Mouse (Mus musculus) hindbrain, embryonic 12.5 days (tissue): ENCODE measurements around the gene Sufu. TPM values are rescaled to one million over a fixed set of nuclear protein-coding genes. Genes with fewer than 3 reads are reported as not detected.

Experiments
- ATAC-seq: fragments of 200-750 bp; cut with Nextera tagmentation; 2 replicates; pipeline ENCODE4 v1.8.0; 2017; ENCODE audit warnings: moderate TSS enrichment; ENCODE audit not compliant: low FRiP score
- H3K27ac ChIP-seq: fragments of 300-500 bp; sonication (generic); 2 replicates; pipeline ENCODE4 v1.5.1; 2016; ENCODE audit warnings: mild to moderate bottlenecking
- H3K27me3 ChIP-seq: fragments of 300-500 bp; sonication (generic); 2 replicates; pipeline ENCODE4 v1.6.1; 2016; ENCODE audit warnings: mild to moderate bottlenecking
- H3K36me3 ChIP-seq: fragments of 300-500 bp; sonication (generic); 2 replicates; pipeline ENCODE4 v1.6.1; 2016; ENCODE audit warnings: mild to moderate bottlenecking
- H3K4me1 ChIP-seq: fragments of 300-500 bp; sonication (generic); 2 replicates; pipeline ENCODE4 v1.6.1; 2016
- H3K4me2 ChIP-seq: fragments of 300-500 bp; sonication (generic); replicated peaks from 2 replicates; pipeline ENCODE4 v1.6.1; 2016; ENCODE audit warnings: mild to moderate bottlenecking
- H3K4me3 ChIP-seq: fragments of 300-500 bp; sonication (generic); 2 replicates; pipeline ENCODE4 v1.5.1; 2016; ENCODE audit warnings: mild to moderate bottlenecking
- H3K9ac ChIP-seq: fragments of 300-500 bp; sonication (generic); 2 replicates; pipeline ENCODE4 v1.6.1; 2016; ENCODE audit warnings: mild to moderate bottlenecking, moderate library complexity
- H3K9me3 ChIP-seq: fragments of 300-500 bp; sonication (generic); replicated peaks from 2 replicates; pipeline ENCODE4 v1.6.1; 2016; ENCODE audit warnings: mild to moderate bottlenecking
- WGBS: fragments of 180-500 bp; shearing (Covaris S2); methylation state at CpG from one replicate; pipeline ENCODE4 v1.1.7; 2016; 5-methylcytosine and 5-hydroxymethylcytosine counted together
- polyA plus RNA-seq: library from polyadenylated mRNA; unstranded; fragments of >200 nt; fragmentation: Nextera tagmentation; extraction: Ambion mirVana; gene quantifications from 2 replicates; pipeline ENCODE4 v1.2.1, GENCODE M21; 2016

The Sufu gene
- polyA plus RNA-seq, 1 experiment from 2014 or later: 39.3 TPM

- Histone ChIP-seq H3K27ac (peak overlapping the region; percentile 86), H3K4me2 (peak overlapping the region; percentile 48), H3K4me1 (peaks cover 72% of the 10 kb centered on the region), H3K9me3 (no peaks in the 10 kb centered on the region), H3K9ac (peak overlapping the region; percentile 41; the same call in 1 of the 2 replicates), H3K36me3 (no peaks in the 10 kb centered on the region), H3K27me3 (no peaks in the 10 kb centered on the region), H3K4me3 (no peak overlapping the region; the same call in 1 of the 2 replicates)
- no peak for ATAC-seq
- 20% methylated on average over 14 of the region's 14 CpGs for WGBS
These were observed 128.1 kb downstream of the Sufu start for GRCm38 (mm10) chr19:46524601-46525321.

- Histone ChIP-seq H3K27ac (peak overlapping the region; percentile 46; the same call in 1 of the 2 replicates), H3K4me3 (no peak overlapping the region), H3K9ac (0 out of 2 replicates have a peak overlapping the region, but pooled peaks have one; percentile 13), H3K4me2 (no peak overlapping the region), H3K27me3 (no peaks in the 10 kb centered on the region), H3K36me3 (no peaks in the 10 kb centered on the region), H3K4me1 (peaks cover 84% of the 10 kb centered on the region), H3K9me3 (no peaks in the 10 kb centered on the region)
- WGBS: 45% methylated on average over 10 of the region's 10 CpGs
- no peak for ATAC-seq
These were observed 129.3 kb downstream of the Sufu start for GRCm38 (mm10) chr19:46525691-46526631.

GRCm38 (mm10) chr19:46527632-46528528 lies 131.2 kb downstream of the Sufu start:
- H3K4me1 ChIP-seq: peaks cover 96% of the 10 kb centered on the region
- ATAC-seq: no peak
- 8% methylated on average over 17 of the region's 17 CpGs for WGBS
- peak overlapping the region; percentile 56 for H3K4me2 ChIP-seq
- H3K27ac ChIP-seq: peak overlapping the region; percentile 93
- H3K4me3 ChIP-seq: peak overlapping the region; percentile 17
- peak overlapping the region; percentile 50 for H3K9ac ChIP-seq
- no peaks in the 10 kb centered on the region for H3K9me3 ChIP-seq
- H3K36me3 ChIP-seq: no peaks in the 10 kb centered on the region
- H3K27me3 ChIP-seq: no peaks in the 10 kb centered on the region

GRCm38 (mm10) chr19:46528529-46529213 lies 132.0 kb downstream of the Sufu start:
- 1% methylated on average over 20 of the region's 20 CpGs for WGBS
- H3K36me3 ChIP-seq: no peaks in the 10 kb centered on the region
- no peaks in the 10 kb centered on the region for H3K27me3 ChIP-seq

GRCm38 (mm10) chr19:46529601-46530448 lies 133.1 kb downstream of the Sufu start:
- H3K27me3 ChIP-seq: no peaks in the 10 kb centered on the region
- H3K4me2 ChIP-seq: peak overlapping the region; percentile 56
- WGBS: 5% methylated on average over 13 of the region's 13 CpGs
- no peak overlapping the region; the same call in 1 of the 2 replicates for H3K4me3 ChIP-seq
- H3K4me1 ChIP-seq: peaks cover 90% of the 10 kb centered on the region
- no peaks in the 10 kb centered on the region for H3K9me3 ChIP-seq
- ATAC-seq: no peak
- no peaks in the 10 kb centered on the region for H3K36me3 ChIP-seq
- H3K27ac ChIP-seq: peak overlapping the region; percentile 93
- H3K9ac ChIP-seq: peak overlapping the region; percentile 50

More at GRCm38 (mm10) chr19:46528529-46529213, 132.0 kb downstream of the Sufu start:
- H3K27ac ChIP-seq: peak overlapping the region; percentile 93
- peak overlapping the region; percentile 50 for H3K9ac ChIP-seq
- H3K4me1 ChIP-seq: peaks cover 95% of the 10 kb centered on the region
- peak overlapping the region; percentile 56 for H3K4me2 ChIP-seq
- H3K4me3 ChIP-seq: peak overlapping the region; percentile 17
- H3K9me3 ChIP-seq: no peaks in the 10 kb centered on the region
- peak; percentile 72 for ATAC-seq

- Histone ChIP-seq H3K27me3 (no peaks in the 10 kb centered on the region), H3K9me3 (no peaks in the 10 kb centered on the region), H3K36me3 (no peaks in the 10 kb centered on the region), H3K9ac (peak overlapping the region; percentile 38), H3K4me1 (peaks cover 90% of the 10 kb centered on the region), H3K27ac (peak overlapping the region; percentile 93), H3K4me3 (no peak overlapping the region), H3K4me2 (peak overlapping the region; percentile 56)
- ATAC-seq: no peak
- WGBS: 6% methylated on average over 8 of the region's 8 CpGs
These were observed 133.8 kb downstream of the Sufu start for GRCm38 (mm10) chr19:46530449-46530990.

GRCm38 (mm10) chr19:46531071-46532030 lies 134.7 kb downstream of the Sufu start:
- Histone ChIP-seq H3K36me3 (no peaks in the 10 kb centered on the region), H3K4me1 (peaks cover 82% of the 10 kb centered on the region), H3K27me3 (no peaks in the 10 kb centered on the region), H3K4me2 (peak overlapping the region; percentile 56), H3K9me3 (no peaks in the 10 kb centered on the region), H3K4me3 (no peak overlapping the region), H3K27ac (peak overlapping the region; percentile 93), H3K9ac (peak overlapping the region; percentile 44)
- ATAC-seq: no peak
- WGBS: 4% methylated on average over 16 of the region's 16 CpGs

- 12% methylated on average over 10 of the region's 10 CpGs for WGBS
- no peak for ATAC-seq
- H3K4me2 ChIP-seq: 0 out of 2 replicates have a peak overlapping the region, but pooled peaks have one; percentile 13
These were observed 135.5 kb downstream of the Sufu start for GRCm38 (mm10) chr19:46532031-46532688.

GRCm38 (mm10) chr19:46533066-46533465 lies 136.4 kb downstream of the Sufu start:
- 31% methylated on average over 4 of the region's 4 CpGs for WGBS
- ATAC-seq: no peak
- Histone ChIP-seq H3K4me3 (no peak overlapping the region), H3K9me3 (no peaks in the 10 kb centered on the region), H3K9ac (0 out of 2 replicates have a peak overlapping the region, but pooled peaks have one; percentile 32), H3K27ac (peak overlapping the region; percentile 66; the same call in 1 of the 2 replicates), H3K4me2 (no peak overlapping the region), H3K36me3 (no peaks in the 10 kb centered on the region), H3K4me1 (peaks cover 66% of the 10 kb centered on the region), H3K27me3 (no peaks in the 10 kb centered on the region)

More at GRCm38 (mm10) chr19:46532031-46532688, 135.5 kb downstream of the Sufu start:
- Histone ChIP-seq H3K9ac (peak overlapping the region; percentile 32; the same call in 1 of the 2 replicates), H3K27me3 (no peaks in the 10 kb centered on the region), H3K4me1 (peaks cover 76% of the 10 kb centered on the region), H3K36me3 (no peaks in the 10 kb centered on the region), H3K27ac (peak overlapping the region; percentile 66), H3K4me3 (no peak overlapping the region), H3K9me3 (no peaks in the 10 kb centered on the region)
